Mouse (Mus musculus) urinary bladder, postnatal 14 days (tissue): Measurements from ENCODE around the gene Bsg.

ENCODE experiments used
- DNase-seq: peaks from one replicate; pipeline ENCODE4 v3.0.0; 2021; ENCODE audit warnings: low spot score

Gene Bsg

GRCm38 (mm10) chr10:79704970-79705360 is 674 bp downstream of the Bsg start:
- no peak for DNase-seq

GRCm38 (mm10) chr10:79705951-79706350 is 1.7 kb downstream of the Bsg start:
- DNase-seq: no peak

- DNase-seq: no peak
Observed at GRCm38 (mm10) chr10:79706406-79707094, 2.3 kb downstream of the Bsg start.

GRCm38 (mm10) chr10:79707162-79707561 is 2.9 kb downstream of the Bsg start:
- DNase-seq: no peak

GRCm38 (mm10) chr10:79707759-79708158 is 3.5 kb downstream of the Bsg start:
- no peak for DNase-seq

GRCm38 (mm10) chr10:79708668-79709067 is 4.4 kb downstream of the Bsg start:
- no peak for DNase-seq

- DNase-seq: no peak
Observed at GRCm38 (mm10) chr10:79709307-79709706, 5.0 kb downstream of the Bsg start.

- no peak for DNase-seq
Observed at GRCm38 (mm10) chr10:79712029-79712428, 7.7 kb downstream of the Bsg start.

- peak; percentile 83 for DNase-seq
Observed at GRCm38 (mm10) chr10:79712499-79713126, 8.3 kb downstream of the Bsg start.

- no peak for DNase-seq
Observed at GRCm38 (mm10) chr10:79713163-79713562, 8.9 kb downstream of the Bsg start.

- DNase-seq: no peak
Observed at GRCm38 (mm10) chr10:79714996-79715395, 10.7 kb downstream of the Bsg start.

GRCm38 (mm10) chr10:79716254-79716987 is 12.1 kb downstream of the Bsg start, which contains the start of gene Hcn2:
TSS of gene Hcn2 (plus strand) at chr10:79716634.
- no peak for DNase-seq

- no peak for DNase-seq
Observed at GRCm38 (mm10) chr10:79716988-79717355, 12.7 kb downstream of the Bsg start.

GRCm38 (mm10) chr10:79717640-79718357 is 13.5 kb downstream of the Bsg start:
- DNase-seq: peak; percentile 78

GRCm38 (mm10) chr10:79721089-79721488 is 16.8 kb downstream of the Bsg start:
- DNase-seq: no peak

- DNase-seq: no peak
Observed at GRCm38 (mm10) chr10:79723047-79723446, 18.8 kb downstream of the Bsg start.

- DNase-seq: no peak
Observed at GRCm38 (mm10) chr10:79723692-79724091, 19.4 kb downstream of the Bsg start.

- DNase-seq: peak; percentile 42
Observed at GRCm38 (mm10) chr10:79726090-79726489, 21.8 kb downstream of the Bsg start.

- DNase-seq: no peak
Observed at GRCm38 (mm10) chr10:79728323-79729249, 24.3 kb downstream of the Bsg start.

GRCm38 (mm10) chr10:79729357-79729965 is 25.2 kb downstream of the Bsg start:
- no peak for DNase-seq

GRCm38 (mm10) chr10:79732500-79732899 is 28.2 kb downstream of the Bsg start:
- DNase-seq: no peak
